Mouse (Mus musculus): ENCODE results near the gene Nln. TPM values are rescaled to one million over a fixed set of nuclear protein-coding genes. Genes with fewer than 3 reads are reported as not detected.

The Nln gene
- polyA plus RNA-seq (2021; fragmentation: Nextera tagmentation), result 13.0 TPM in 2 replicates
- long read RNA-seq, experiment 1, full-length matches to known transcripts, result 51 of 84 reads
- long read RNA-seq, experiment 1, partial matches to known transcripts, result 18 of 84 reads
- long read RNA-seq, experiment 1, other reads (novel, unspliced or antisense), result 15 of 84 reads
- long read RNA-seq, experiment 2, full-length matches to known transcripts, result 8 of 24 reads
- long read RNA-seq, experiment 2, partial matches to known transcripts, result 7 of 24 reads
- long read RNA-seq, experiment 2, other reads (novel, unspliced or antisense), result 9 of 24 reads

DNA sequence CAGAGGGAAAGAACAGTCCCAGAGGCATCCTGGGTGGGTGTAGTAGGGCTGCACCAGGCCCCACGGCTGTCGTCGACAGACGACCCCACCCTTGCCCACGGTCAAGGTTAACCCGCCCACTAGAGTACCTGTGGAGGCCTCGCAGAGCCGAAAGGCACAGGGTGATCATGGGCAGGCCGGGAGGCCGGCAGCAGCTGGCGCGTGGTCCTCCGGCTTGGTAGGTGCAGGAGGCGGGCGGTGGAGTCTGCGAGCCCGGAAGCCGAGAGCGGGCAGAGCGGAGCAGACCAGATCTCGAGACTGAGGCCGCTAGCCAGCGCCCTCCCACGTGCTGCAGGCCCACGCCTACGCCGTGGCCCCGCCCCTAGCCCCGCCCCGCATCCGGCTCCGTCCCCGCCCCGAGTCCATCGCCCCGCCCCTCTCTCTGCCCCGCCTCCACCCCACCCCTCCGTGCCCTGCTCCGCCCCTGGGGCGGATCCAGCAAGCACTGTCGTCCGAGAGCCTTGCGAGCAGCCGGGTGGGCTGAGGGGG is at the start of gene Nln, which contains the start of gene Sgtb:
TSS of gene Nln (minus strand) at position 327 of the 528 bp plus-strand sequence.
TSS of gene Sgtb (plus strand) at position 454 of the 528 bp plus-strand sequence.

Other genes starting within 250 kb of the Nln start
- 5.3 and 5.6 TPM in 2 replicates for gene Erbin, start 189.1 kb downstream of the Nln start, polyA plus RNA-seq (2021; fragmentation: Nextera tagmentation)
- gene Sgtb, start 127 bp upstream of the Nln start, polyA plus RNA-seq (2021; fragmentation: Nextera tagmentation), result 80.1 and 84.0 TPM in 2 replicates
- gene Trappc13, start 68.9 kb upstream of the Nln start, polyA plus RNA-seq (2021; fragmentation: Nextera tagmentation), result 25.8 and 36.7 TPM in 2 replicates
- gene Trim23, start 69.2 kb upstream of the Nln start, polyA plus RNA-seq (2021; fragmentation: Nextera tagmentation), result 33.3 and 34.2 TPM in 2 replicates
- gene Cenpk, start 119.0 kb upstream of the Nln start, polyA plus RNA-seq (2021; fragmentation: Nextera tagmentation), result 3.6 and 5.5 TPM in 2 replicates
- gene Ppwd1, start 119.2 kb upstream of the Nln start, polyA plus RNA-seq (2021; fragmentation: Nextera tagmentation), result 3.0 and 4.7 TPM in 2 replicates
- 0.13 and 0.26 TPM in 2 replicates for gene Adamts6, start 178.2 kb upstream of the Nln start, polyA plus RNA-seq (2021; fragmentation: Nextera tagmentation)